Mouse (Mus musculus) liver, embryonic 15.5 days (tissue): Measurements from ENCODE around the gene Jsrp1. TPM values are rescaled to one million over a fixed set of nuclear protein-coding genes. Genes with fewer than 3 reads are reported as not detected.
"Not testable (repeated sequence)": the region's sequence is repeated elsewhere in the genome, so short reads cannot be mapped to it uniquely, and the experiment has no call there.

Experiments
- ATAC-seq: fragments of 200-750 bp; cut with Nextera tagmentation; 2 replicates; pipeline ENCODE4 v1.8.0; 2017; ENCODE audit warnings: moderate number of reproducible peaks, mild to moderate bottlenecking, moderate library complexity; ENCODE audit not compliant: insufficient read depth
- H3K27ac ChIP-seq: fragments of 300-500 bp; sonication (generic); replicated peaks from 2 replicates; pipeline ENCODE4 v1.5.1; 2015; ENCODE audit warnings: mild to moderate bottlenecking, inconsistent platforms
- H3K27me3 ChIP-seq: fragments of 300-500 bp; sonication (generic); 2 replicates; pipeline ENCODE4 v1.6.1; 2015; ENCODE audit warnings: mild to moderate bottlenecking, inconsistent platforms
- H3K36me3 ChIP-seq: fragments of 300-500 bp; sonication (generic); replicated peaks from 2 replicates; pipeline ENCODE4 v1.6.1; 2015; ENCODE audit warnings: moderate library complexity, mild to moderate bottlenecking, inconsistent platforms
- H3K4me1 ChIP-seq: fragments of 300-500 bp; sonication (generic); replicated peaks from 2 replicates; pipeline ENCODE4 v1.6.1; 2015; ENCODE audit warnings: inconsistent platforms
- H3K4me2 ChIP-seq: fragments of 300-500 bp; sonication (generic); 2 replicates; pipeline ENCODE4 v1.6.1; 2015; ENCODE audit warnings: moderate library complexity, mild to moderate bottlenecking, inconsistent platforms
- H3K4me3 ChIP-seq: fragments of 300-500 bp; sonication (generic); replicated peaks from 2 replicates; pipeline ENCODE4 v1.5.1; 2015; ENCODE audit warnings: mild to moderate bottlenecking, inconsistent platforms
- H3K9ac ChIP-seq: fragments of 300-500 bp; sonication (generic); 2 replicates; pipeline ENCODE4 v1.6.1; 2015; ENCODE audit warnings: moderate library complexity, mild to moderate bottlenecking, inconsistent platforms
- H3K9me3 ChIP-seq: fragments of 300-500 bp; sonication (generic); replicated peaks from 2 replicates; pipeline ENCODE4 v1.6.1; 2016; ENCODE audit warnings: inconsistent platforms
- WGBS: fragments of 180-500 bp; shearing (Covaris S2); methylation state at CpG from one replicate; pipeline ENCODE4 v1.1.7; 2015; ENCODE audit warnings: mixed read lengths; ENCODE audit not compliant: insufficient replicate concordance; 5-methylcytosine and 5-hydroxymethylcytosine counted together
- polyA plus RNA-seq: library from polyadenylated mRNA; unstranded; fragments of >200 nt; fragmentation: Nextera tagmentation; extraction: Ambion mirVana; gene quantifications from 2 replicates; pipeline ENCODE4 v1.2.1, GENCODE M21; 2015

Gene Jsrp1
- polyA plus RNA-seq, 1 experiment from 2014 or later, result 1.3 TPM

- H3K27ac ChIP-seq, result peak overlapping the region; percentile 56
- ATAC-seq, result no peak
- H3K4me3 ChIP-seq, result no peak overlapping the region
- peaks cover 40% of the 10 kb centered on the region for H3K36me3 ChIP-seq
- peaks cover 50% of the 10 kb centered on the region for H3K4me1 ChIP-seq
- H3K9me3 ChIP-seq, result no peaks in the 10 kb centered on the region
- no peak overlapping the region for H3K9ac ChIP-seq
- peaks cover 40% of the 10 kb centered on the region for H3K27me3 ChIP-seq
- WGBS, result 2% methylated on average over 9 of the region's 9 CpGs
- H3K4me2 ChIP-seq, result peak overlapping the region; percentile 31; the same call in 1 of the 2 replicates
These were observed 17.8 kb upstream of the Jsrp1 start for GRCm38 (mm10) chr10:80831136-80831535.

DNA sequence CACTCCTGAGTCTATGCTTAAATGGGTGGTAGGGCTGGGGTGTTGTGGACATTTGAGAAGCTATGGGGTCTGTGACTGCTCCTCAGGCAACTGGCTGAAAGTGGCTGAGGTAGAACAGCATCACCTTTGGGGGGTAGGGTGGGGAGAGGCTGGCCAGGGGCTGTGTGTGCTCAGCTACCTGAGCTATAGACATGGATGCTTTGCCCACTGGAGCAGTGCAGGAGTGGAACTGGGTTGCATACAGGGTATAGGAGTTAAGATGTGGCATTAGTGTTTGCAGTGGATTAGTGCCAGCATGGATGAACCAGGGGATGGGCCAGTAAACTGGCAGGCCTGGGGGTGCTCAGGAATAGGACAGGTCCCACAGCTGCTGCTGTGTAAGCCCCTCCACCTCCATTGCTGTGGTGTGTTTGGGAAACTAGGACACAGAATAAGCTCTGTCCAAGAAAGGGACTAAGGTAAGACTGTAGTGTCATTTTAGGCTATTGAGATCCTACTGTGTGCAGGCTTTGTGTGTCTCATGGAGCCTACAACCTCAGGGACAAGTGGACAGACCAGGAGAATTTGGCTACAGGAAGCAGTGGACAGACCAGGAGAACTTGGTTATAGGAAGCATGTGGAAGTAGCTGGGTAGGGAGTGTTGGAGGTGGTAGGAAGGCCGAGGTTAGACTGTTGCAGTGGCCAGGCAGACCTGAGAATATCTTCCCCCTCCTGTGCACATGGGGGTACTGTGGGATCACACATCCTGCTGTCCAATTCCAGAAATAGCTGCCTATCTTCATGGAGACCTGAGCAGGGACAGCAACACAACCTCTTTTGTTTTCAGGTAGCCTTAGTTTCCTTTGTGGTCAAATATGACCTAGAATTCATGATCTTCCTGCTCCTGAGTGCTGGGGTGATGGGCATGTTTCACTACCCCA is 16.3 kb upstream of the Jsrp1 start:
- Histone ChIP-seq H3K4me1 (peaks cover 59% of the 10 kb centered on the region), H3K36me3 (peaks cover 40% of the 10 kb centered on the region), H3K9me3 (no peaks in the 10 kb centered on the region), H3K27me3 (peaks cover 25% of the 10 kb centered on the region), H3K27ac (peak overlapping the region; percentile 56), H3K4me2 (peak overlapping the region; percentile 31; the same call in 1 of the 2 replicates), H3K9ac (no peak overlapping the region), H3K4me3 (no peak overlapping the region)
- WGBS, result 61% methylated on average over 1 of the region's 1 CpGs
- ATAC-seq, result no peak

DNA sequence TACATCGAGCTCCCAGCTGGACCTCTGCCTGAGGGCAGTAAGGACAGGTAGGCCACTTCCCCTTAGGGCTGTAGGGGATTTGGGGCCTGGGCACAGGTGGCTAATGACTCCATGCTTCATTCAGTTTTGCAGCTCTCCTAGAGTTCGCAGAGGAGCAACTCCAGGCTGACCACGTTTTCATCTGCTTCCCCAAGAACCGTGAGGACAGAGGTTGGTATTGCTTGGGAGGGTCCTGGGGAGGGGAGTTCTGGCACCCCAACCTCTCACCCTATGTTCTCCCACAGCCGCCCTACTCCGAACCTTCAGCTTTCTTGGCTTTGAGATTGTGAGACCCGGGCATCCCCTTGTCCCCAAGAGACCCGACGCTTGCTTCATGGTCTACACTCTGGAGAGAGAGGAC is 15.3 kb upstream of the Jsrp1 start:
- 81% methylated on average over 9 of the region's 9 CpGs for WGBS
- H3K4me2 ChIP-seq, result peak overlapping the region; percentile 93
- H3K4me1 ChIP-seq, result peaks cover 68% of the 10 kb centered on the region
- H3K4me3 ChIP-seq, result peak overlapping the region; percentile 83
- H3K9ac ChIP-seq, ATAC-seq, H3K9me3 ChIP-seq, H3K27ac ChIP-seq: not testable (repeated sequence)
- peaks cover 40% of the 10 kb centered on the region for H3K36me3 ChIP-seq
- H3K27me3 ChIP-seq, result peaks cover 14% of the 10 kb centered on the region

DNA sequence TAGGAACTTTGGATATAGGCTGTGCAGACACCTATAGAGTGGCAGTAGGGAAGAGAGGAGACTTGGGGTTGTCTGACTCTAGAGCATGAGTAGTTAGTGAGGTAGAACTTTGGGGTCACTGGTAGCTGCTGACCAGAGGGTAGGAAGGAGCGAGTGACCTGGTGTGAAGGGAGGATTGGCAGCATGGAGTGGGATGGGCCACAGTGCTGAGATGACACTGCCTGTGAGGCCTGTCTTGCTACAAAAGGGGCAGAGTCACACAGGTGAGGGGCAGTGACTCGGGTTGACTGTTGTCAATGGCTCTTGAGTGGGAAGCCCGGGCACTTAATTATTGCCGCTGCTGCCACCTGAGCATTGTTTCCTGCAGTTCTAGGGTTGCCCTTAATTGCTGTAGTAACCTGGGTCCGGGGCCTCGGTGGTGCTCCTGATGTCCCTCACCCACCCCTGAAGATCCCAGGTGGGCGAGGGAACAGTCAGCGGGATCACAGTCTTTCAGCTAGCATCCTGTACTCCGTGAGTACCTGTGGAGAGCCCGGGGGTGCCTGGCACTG is 14.6 kb upstream of the Jsrp1 start:
- H3K4me3 ChIP-seq, result peak overlapping the region; percentile 83
- H3K27ac ChIP-seq, result peak overlapping the region; percentile 96
- peaks cover 8% of the 10 kb centered on the region for H3K27me3 ChIP-seq
- H3K4me2 ChIP-seq, result peak overlapping the region; percentile 93
- WGBS, result 75% methylated on average over 10 of the region's 10 CpGs
- peak overlapping the region; percentile 89 for H3K9ac ChIP-seq
- H3K9me3 ChIP-seq, result no peaks in the 10 kb centered on the region
- H3K36me3 ChIP-seq, result peaks cover 40% of the 10 kb centered on the region
- peaks cover 75% of the 10 kb centered on the region for H3K4me1 ChIP-seq
- ATAC-seq, result no peak

GRCm38 (mm10) chr10:80827063-80827869 is 14.0 kb upstream of the Jsrp1 start:
- H3K36me3 ChIP-seq, result peaks cover 40% of the 10 kb centered on the region
- H3K27ac ChIP-seq, result peak overlapping the region; percentile 96
- H3K4me2 ChIP-seq, result peak overlapping the region; percentile 93
- ATAC-seq, result no peak
- peak overlapping the region; percentile 83 for H3K4me3 ChIP-seq
- peaks cover 81% of the 10 kb centered on the region for H3K4me1 ChIP-seq
- WGBS, result 6% methylated on average over 29 of the region's 29 CpGs
- no peaks in the 10 kb centered on the region for H3K9me3 ChIP-seq
- H3K27me3 ChIP-seq, result peaks cover 1% of the 10 kb centered on the region; the same call in 1 of the 2 replicates
- H3K9ac ChIP-seq, result peak overlapping the region; percentile 89

- Histone ChIP-seq H3K4me1 (peaks cover 83% of the 10 kb centered on the region), H3K27ac (peak within 1 kb of the TSS; percentile 96), H3K4me3 (peak within 1 kb of the TSS; percentile 83), H3K4me2 (peak within 1 kb of the TSS; percentile 93), H3K9ac (peak within 1 kb of the TSS; percentile 89), H3K9me3 (no peaks in the 10 kb centered on the region), H3K36me3 (peaks cover 40% of the 10 kb centered on the region), H3K27me3 (no peaks in the 10 kb centered on the region)
- peak; percentile 94 for ATAC-seq
- under 1% methylated on average over 81 of the region's 82 CpGs for whole genome bisulfite sequencing
These were observed 13.1 kb upstream of the Jsrp1 start, which contains the start of gene Oaz1 for GRCm38 (mm10) chr10:80826151-80827062. Oaz1 (plus strand) TSS chr10:80826656.

DNA sequence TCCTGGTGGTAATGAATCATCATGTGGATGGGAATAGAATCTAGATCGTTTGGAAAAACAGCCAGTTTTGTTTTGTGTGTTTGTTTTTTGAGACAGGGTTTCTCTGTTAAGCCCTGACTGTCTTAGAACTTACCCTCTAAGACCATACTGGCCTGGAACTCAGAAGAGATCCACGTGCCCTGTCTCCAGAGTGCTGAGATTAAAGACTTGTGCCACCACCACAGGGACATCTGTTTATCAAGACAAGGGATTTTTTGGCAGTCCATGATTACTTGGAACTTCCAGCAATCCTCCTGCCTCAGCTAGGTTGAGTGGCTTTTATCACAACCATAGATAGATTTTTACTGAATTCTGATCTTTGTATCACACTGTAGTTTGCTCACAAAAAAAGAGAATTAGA is 11.5 kb upstream of the Jsrp1 start:
- Histone ChIP-seq H3K4me3 (no peak overlapping the region), H3K36me3 (peaks cover 26% of the 10 kb centered on the region), H3K9ac (peak overlapping the region; percentile 8; the same call in 1 of the 2 replicates), H3K4me1 (peaks cover 72% of the 10 kb centered on the region), H3K9me3 (no peaks in the 10 kb centered on the region), H3K4me2 (peak overlapping the region; percentile 35; the same call in 1 of the 2 replicates), H3K27ac (peak overlapping the region; percentile 96), H3K27me3 (no peaks in the 10 kb centered on the region)
- 37% methylated on average over 2 of the region's 2 CpGs for WGBS
- ATAC-seq, result no peak

- H3K36me3 ChIP-seq, result peaks cover 18% of the 10 kb centered on the region
- H3K27ac ChIP-seq, result peak overlapping the region; percentile 96
- 25% methylated on average over 8 of the region's 8 CpGs for WGBS
- peak overlapping the region; percentile 35 for H3K4me2 ChIP-seq
- no peaks in the 10 kb centered on the region for H3K27me3 ChIP-seq
- H3K9me3 ChIP-seq, result no peaks in the 10 kb centered on the region
- 0 out of 2 replicates have a peak overlapping the region, but pooled peaks have one; percentile 1 for H3K4me3 ChIP-seq
- ATAC-seq, result no peak
- H3K9ac ChIP-seq, result peak overlapping the region; percentile 23; the same call in 1 of the 2 replicates
- H3K4me1 ChIP-seq, result peaks cover 72% of the 10 kb centered on the region
These were observed 10.7 kb upstream of the Jsrp1 start for GRCm38 (mm10) chr10:80823847-80824643.

- Histone ChIP-seq H3K36me3 (peaks cover 12% of the 10 kb centered on the region), H3K4me1 (peaks cover 75% of the 10 kb centered on the region), H3K27ac (peak overlapping the region; percentile 96), H3K27me3 (no peaks in the 10 kb centered on the region), H3K4me2 (no peak overlapping the region; the same call in 1 of the 2 replicates), H3K9me3 (no peaks in the 10 kb centered on the region), H3K9ac (no peak overlapping the region), H3K4me3 (no peak overlapping the region)
- WGBS, result 65% methylated on average over 1 of the region's 1 CpGs
- no peak for ATAC-seq
These were observed 10.0 kb upstream of the Jsrp1 start for GRCm38 (mm10) chr10:80823316-80823715.
